Mouse (Mus musculus) left cerebral cortex, postnatal 14 days (tissue): ENCODE measurements around the gene Mcrip2. TPM values are rescaled to one million over a fixed set of nuclear protein-coding genes. Genes with fewer than 3 reads are reported as not detected.

Source experiments
- DNase-seq, 2 experiments: peaks; one replicate each; pipeline ENCODE4 v3.0.0; 2021 to 2022; ENCODE audit warnings: low spot score in 2 of 2, mixed read lengths in 1 of 2
- intact Hi-C: fragments of 180-260 bp; cut with DNase I; formaldehyde crosslinking; loops from one replicate; pipeline ENCODE4 v1.15.1; 2025
- total RNA-seq, 2 experiments: library from RNA; stranded (reverse); gene quantifications; 2 replicates each; pipeline ENCODE4 v1.2.3; 2021

Gene Mcrip2
- total RNA-seq, 2 experiments from 2014 or later, result 25.5 to 31.6 TPM

- intact Hi-C loops, result no loop called here
- no peak for DNase-seq
Measured at GRCm38 (mm10) chr17:25869954-25870353, 1.4 kb upstream of the Mcrip2 start.

GRCm38 (mm10) chr17:25869498-25869897 is 934 bp upstream of the Mcrip2 start:
- DNase-seq, result no peak
- intact Hi-C loops, result no loop called here

GRCm38 (mm10) chr17:25867836-25868600 is 546 bp downstream of the Mcrip2 start:
- intact Hi-C loops, result no loop called here
- no peak for DNase-seq

GRCm38 (mm10) chr17:25867509-25867835 is 1.1 kb downstream of the Mcrip2 start:
- no peak for DNase-seq
- intact Hi-C loops, result no loop called here

DNA sequence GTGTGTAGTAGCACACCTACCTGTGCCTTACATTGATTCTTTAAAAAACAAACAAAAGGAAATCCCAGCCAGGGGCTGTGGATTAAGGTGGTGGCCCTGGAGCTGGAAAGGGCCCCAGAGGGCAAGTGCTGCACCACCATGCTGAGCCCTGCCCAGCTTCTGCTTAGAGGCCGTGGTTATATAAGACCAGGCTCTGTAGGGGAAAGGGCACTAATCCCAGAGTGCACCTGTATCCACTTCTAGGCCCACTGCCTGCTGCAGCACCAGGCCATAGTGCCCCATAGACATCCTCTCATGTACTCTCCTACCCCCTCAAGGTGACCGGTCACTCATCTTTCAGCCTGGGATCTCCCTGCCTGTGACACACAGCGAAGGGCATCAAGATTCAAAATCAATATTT is 2.4 kb downstream of the Mcrip2 start:
- no peak for DNase-seq
- intact Hi-C loops, result no loop called here

DNA sequence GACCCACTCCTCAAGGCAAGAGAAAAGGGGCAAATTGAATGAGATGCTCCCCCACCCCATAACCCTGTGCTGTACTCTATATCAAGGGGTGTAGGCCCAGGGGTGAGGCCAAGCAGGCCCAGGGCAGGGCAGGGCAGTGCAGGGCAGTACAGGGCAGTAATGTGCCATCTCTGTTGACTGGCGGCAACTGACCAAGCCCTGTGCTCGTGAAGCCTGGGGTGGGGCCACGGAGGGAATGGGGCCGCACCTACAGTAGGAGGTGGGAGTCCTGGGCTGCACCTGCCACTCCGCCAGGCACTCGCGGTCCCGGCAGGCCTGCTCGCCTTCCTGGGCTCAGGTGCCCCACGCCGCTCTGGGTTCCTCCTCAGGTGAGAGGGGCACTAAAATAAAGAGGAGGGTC is 3.3 kb downstream of the Mcrip2 start:
- intact Hi-C loops, result no loop called here
- DNase-seq, result no peak

DNA sequence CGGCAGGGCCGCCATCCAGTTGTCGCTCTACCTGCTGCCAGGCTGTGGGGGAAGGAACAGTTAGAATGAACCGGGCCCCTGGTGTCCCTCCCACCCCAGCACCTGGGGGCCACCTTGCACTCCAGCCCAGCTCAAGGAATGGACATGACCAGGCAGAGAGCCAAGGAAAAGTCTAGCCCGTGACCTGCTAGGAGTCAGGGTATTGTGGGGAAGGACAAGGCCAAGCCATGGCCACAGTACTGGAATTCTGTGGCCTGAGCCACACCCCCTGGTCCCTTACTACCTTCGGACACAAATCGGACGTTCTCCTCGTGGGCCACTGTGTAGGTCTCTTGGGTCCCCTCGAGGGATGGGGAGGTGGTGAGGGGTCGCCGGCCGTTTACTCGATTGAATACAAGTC is 4.3 kb downstream of the Mcrip2 start:
- no peak for DNase-seq
- intact Hi-C loops, result no loop called here

DNA sequence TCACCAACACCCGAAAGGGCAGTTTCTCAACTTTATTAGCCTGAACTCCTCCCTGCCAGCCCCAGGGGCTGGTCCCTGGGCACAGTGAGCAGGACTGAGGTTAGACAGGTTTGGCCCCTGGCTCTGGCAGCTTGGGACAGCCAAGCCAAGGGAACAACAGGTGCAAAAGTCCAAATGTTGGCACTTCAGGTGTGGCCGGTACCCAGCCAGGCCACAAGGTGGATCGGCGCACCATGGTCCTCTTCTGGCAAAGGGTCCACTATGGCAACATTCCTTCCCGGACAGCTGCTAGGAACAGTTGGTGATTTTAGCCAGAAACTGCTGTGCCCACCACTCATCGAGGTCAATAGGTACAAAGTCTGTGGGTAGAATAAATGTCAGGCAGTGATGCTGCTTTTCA is 4.9 kb downstream of the Mcrip2 start:
- DNase-seq, result no peak
- intact Hi-C loops, result no loop called here

DNA sequence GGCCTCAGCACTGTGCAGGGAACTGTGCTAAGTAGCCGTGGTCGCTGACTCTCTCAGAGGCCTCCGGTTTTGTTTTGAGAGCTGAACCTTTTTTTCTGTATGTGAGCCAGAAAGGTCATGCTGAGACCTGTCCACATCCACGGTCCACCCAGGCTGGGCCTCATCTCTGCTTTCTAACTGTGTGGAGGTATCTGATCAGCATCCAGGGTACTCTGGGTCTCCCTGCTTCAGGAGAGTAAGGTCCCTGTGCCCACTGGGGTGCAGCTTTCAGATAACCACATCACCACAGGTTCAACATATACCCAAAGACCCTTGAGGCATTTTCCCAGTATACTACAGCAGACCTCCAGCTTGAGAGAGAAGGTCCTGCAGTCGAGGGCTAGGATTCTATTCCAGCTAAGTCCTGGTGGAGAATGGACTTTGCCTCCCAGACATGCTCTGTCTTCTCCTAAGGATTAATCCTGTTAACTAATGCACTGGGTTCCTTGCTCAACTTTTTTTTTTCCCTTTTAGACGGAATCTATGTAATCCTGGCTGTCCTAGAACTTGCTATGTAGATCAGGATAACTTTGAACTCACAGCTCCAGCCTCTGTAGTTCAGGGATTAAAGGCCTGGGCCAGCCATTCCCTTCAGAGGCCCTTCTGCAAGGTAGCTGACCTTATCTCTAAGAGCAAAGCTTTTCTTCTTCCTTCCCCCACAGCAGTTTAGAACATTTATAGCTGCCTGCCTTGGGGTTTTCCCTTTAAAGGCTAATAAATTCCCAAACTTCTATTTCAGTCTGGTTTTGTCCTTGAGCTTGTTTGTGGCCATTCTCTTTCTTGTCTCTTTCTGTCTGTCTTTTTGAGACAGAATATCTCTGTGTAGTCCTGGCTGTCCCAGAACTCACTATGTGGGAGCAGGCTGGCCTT is 6.6 kb downstream of the Mcrip2 start:
- intact Hi-C loops, result no loop called here
- DNase-seq, result no peak

DNA sequence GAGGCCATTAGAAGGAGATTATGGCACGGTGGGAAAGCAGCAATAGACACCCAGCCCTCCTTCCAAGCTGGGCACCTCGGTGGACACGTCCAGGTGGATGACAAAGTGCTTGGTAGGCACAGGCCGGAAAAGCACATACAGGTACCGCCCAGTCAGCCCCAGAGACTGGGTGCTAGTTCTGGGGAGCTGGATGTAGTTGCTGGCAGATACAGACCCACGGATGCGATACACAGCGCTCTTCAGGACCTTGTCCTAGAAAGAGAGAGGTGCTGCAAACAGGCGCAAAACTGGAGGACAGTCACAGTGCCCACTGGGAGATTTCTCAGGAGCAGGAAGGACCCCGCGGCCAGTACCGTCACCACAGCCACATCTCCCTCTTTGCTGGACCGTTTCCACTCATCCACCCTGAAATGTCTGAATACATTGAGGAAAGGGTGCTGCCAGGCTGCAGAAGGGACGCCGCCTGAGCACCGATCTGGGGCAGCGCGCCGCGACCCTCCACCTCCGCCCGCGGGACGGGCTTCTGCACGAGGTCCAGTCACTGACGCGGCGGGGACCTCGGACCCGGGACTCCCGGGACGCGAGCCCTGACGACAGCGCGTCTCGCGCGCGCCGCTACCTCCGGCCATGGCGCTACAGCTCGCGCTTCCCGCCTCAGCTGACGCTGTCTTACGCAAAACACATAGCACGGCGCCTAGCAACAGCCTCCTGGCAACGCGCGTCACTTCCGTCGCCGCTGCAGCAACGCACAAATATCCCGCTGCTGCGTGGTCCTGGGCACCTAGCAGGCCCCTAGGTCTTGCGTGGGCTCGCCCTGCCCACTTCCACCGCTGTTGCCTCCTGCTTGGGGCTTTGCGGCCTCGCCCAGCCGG is 7.5 kb downstream of the Mcrip2 start, which contains the start of gene Wdr90:
Wdr90 (minus strand) TSS at position 670 of the 872 bp plus-strand sequence.
- DNase-seq, result peak; percentile 94
- intact Hi-C loops, result no loop called here

DNA sequence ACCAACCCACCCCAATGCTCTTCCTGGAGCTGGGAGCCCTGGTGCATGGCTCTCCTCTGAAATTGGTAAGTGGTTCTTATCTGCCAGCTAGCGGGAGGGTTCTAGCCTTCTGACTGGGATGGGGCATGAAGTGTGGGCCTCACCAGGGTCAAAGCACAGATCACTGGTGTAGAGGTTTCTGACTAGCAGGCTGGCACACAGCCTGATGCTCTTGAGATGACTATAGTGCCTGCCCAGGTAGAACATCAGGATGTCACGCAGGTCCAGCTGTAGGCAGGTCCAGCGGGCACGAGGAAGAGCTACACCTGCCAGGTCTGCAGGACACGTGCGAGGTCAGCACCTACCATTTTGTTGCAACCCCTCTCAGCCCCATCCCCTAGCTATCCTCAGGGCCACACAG is 8.3 kb downstream of the Mcrip2 start:
- DNase-seq, result no peak
- intact Hi-C loops, result no loop called here

DNA sequence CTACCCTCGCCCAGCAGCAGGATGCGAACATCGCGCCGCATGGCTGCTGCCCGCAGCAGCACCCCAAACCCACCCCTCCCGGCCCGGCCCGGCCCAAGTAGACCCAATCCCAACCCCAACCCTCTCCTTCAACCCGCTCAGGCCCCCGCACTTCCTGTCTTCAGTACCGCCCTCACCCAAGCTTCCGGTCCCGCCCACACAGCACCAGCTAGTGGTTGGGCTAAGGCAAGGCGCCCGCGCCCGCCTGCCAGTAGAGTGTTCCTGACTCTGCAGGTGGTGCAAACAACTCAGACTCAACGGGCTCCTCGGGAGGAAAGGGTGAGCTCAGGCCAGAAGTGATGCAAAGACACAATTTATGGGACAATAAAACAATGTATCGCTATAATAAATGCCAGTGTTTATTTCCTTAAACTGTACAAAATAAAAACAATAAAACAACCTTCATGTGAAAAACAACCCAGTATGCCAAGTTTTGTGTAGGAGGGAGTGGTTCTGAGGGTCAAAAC is 24.1 kb downstream of the Mcrip2 start, which contains the start of gene Rhot2:
Rhot2 (minus strand) TSS at position 456 of the 506 bp plus-strand sequence.
- intact Hi-C loops, result no loop called here

GRCm38 (mm10) chr17:25843636-25844395 is 24.7 kb downstream of the Mcrip2 start:
- intact Hi-C loops, result no loop called here
- DNase-seq, result no peak

More for the DNA sequence above, 24.1 kb downstream of the Mcrip2 start, which contains the start of gene Rhot2:
- peak; percentile 94 to 95 for DNase-seq

- DNase-seq, result no peak
- intact Hi-C loops, result no loop called here
Measured at GRCm38 (mm10) chr17:25843122-25843521, 25.4 kb downstream of the Mcrip2 start.

DNA sequence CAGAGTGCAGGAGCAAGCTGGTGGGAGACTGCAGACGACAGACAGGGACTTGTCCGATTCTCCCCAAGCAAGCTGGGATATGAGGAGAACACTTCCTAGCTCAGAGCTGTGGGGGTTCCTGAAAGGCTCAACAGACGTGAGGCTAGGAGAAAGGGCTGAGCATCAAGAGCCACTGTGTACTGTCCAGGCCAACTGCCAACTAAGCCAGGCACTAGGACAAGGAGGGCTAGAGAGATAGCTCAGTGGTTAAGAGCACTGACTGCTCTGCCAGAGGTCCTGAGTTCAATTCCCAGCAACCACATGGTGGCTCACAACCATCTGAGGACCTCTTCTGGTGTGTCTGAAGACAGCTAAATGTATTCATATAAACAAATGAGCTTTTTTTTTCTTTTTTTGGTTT is 26.1 kb downstream of the Mcrip2 start:
- intact Hi-C loops, result no loop called here
- DNase-seq, result no peak

- intact Hi-C loops, result no loop called here
- DNase-seq, result no peak
Measured at GRCm38 (mm10) chr17:25841117-25841880, 27.3 kb downstream of the Mcrip2 start, which contains the start of gene Gm20683. Gene Gm20683, minus strand, starts transcription at chr17:25841763.

GRCm38 (mm10) chr17:25840519-25840918 is 28.0 kb downstream of the Mcrip2 start:
- intact Hi-C loops, result no loop called here
- no peak for DNase-seq
